Mouse (Mus musculus) ES-CJ7 (cell line): ENCODE data around the gene Ost4.
A peak's percentile ranks its signal among the peaks of the same experiment; 100 is the strongest.

Experiments used
- DNase-seq: peaks from one replicate; pipeline ENCODE4 v3.0.0; 2011; ENCODE audit warnings: low read depth, low spot score

The Ost4 gene

GRCm38 (mm10) chr5:30923119-30923518, 15.5 kb upstream of the Ost4 start:
- no peak for DNase-seq

GRCm38 (mm10) chr5:30922581-30923041, 15.0 kb upstream of the Ost4 start:
- DNase-seq: no peak

- DNase-seq: peak; percentile 88
Measured at GRCm38 (mm10) chr5:30921256-30922033, 13.9 kb upstream of the Ost4 start, which contains the start of gene Khk. Gene Khk, plus strand, starts transcription at chr5:30921431.

GRCm38 (mm10) chr5:30920621-30921020, 13.0 kb upstream of the Ost4 start:
- DNase-seq: no peak

- DNase-seq: peak; percentile 66
Measured at GRCm38 (mm10) chr5:30919831-30920614, 12.4 kb upstream of the Ost4 start.

GRCm38 (mm10) chr5:30918691-30919090, 11.1 kb upstream of the Ost4 start:
- DNase-seq: no peak

GRCm38 (mm10) chr5:30917891-30918670, 10.5 kb upstream of the Ost4 start:
- no peak for DNase-seq

GRCm38 (mm10) chr5:30917348-30917747, 9.8 kb upstream of the Ost4 start:
- no peak for DNase-seq

GRCm38 (mm10) chr5:30916841-30917240, 9.3 kb upstream of the Ost4 start:
- no peak for DNase-seq

GRCm38 (mm10) chr5:30915974-30916433, 8.4 kb upstream of the Ost4 start:
- DNase-seq: peak; percentile 98

- DNase-seq: no peak
Measured at GRCm38 (mm10) chr5:30915456-30915855, 7.9 kb upstream of the Ost4 start.

GRCm38 (mm10) chr5:30914849-30915248, 7.3 kb upstream of the Ost4 start:
- no peak for DNase-seq

- no peak for DNase-seq
Measured at GRCm38 (mm10) chr5:30914101-30914635, 6.6 kb upstream of the Ost4 start.

GRCm38 (mm10) chr5:30913060-30913841, 5.7 kb upstream of the Ost4 start, which contains the start of gene Emilin1:
Gene Emilin1, plus strand, starts transcription at chr5:30913402.
- DNase-seq: no peak

- no peak for DNase-seq
Measured at GRCm38 (mm10) chr5:30912156-30912555, 4.6 kb upstream of the Ost4 start.

GRCm38 (mm10) chr5:30910481-30910880, 2.9 kb upstream of the Ost4 start:
- no peak for DNase-seq

- no peak for DNase-seq
Measured at GRCm38 (mm10) chr5:30909863-30910262, 2.3 kb upstream of the Ost4 start.

- DNase-seq: no peak
Measured at GRCm38 (mm10) chr5:30909300-30909659, 1.7 kb upstream of the Ost4 start.

- no peak for DNase-seq
Measured at GRCm38 (mm10) chr5:30908426-30909299, 1.1 kb upstream of the Ost4 start.

GRCm38 (mm10) chr5:30901860-30902259, 5.7 kb downstream of the Ost4 start:
- DNase-seq: no peak
